Mouse (Mus musculus) liver, adult 2 months (tissue): ENCODE measurements around the gene Txlng. TPM values are rescaled to one million over a fixed set of nuclear protein-coding genes. Genes with fewer than 3 reads are reported as not detected.
"Not testable (repeated sequence)": the region's sequence is repeated elsewhere in the genome, so short reads cannot be mapped to it uniquely, and the experiment has no call there.

Source experiments
- DNase-seq: peaks from one replicate; pipeline ENCODE4 v3.0.0-alpha.2; 2011; ENCODE audit warnings: low read depth, low spot score; ENCODE audit errors: extremely low read depth
- H3K27ac ChIP-seq: fragments of 200-500 bp; replicated peaks from 2 replicates; pipeline ENCODE4 v1.5.1; 2012; ENCODE audit warnings: low read depth, mild to moderate bottlenecking, control low read depth, inconsistent platforms, low read length; ENCODE audit not compliant: insufficient read depth
- H3K27me3 ChIP-seq: fragments of 200-500 bp; 2 replicates; pipeline ENCODE4 v1.6.1; 2012; ENCODE audit warnings: mild to moderate bottlenecking, moderate library complexity, low read length, inconsistent platforms; ENCODE audit not compliant: control insufficient read depth, insufficient read depth
- H3K36me3 ChIP-seq: fragments of 200-500 bp; 2 replicates; pipeline ENCODE4 v1.6.1; 2012; ENCODE audit warnings: low read length, inconsistent platforms; ENCODE audit not compliant: control insufficient read depth, insufficient read depth
- H3K4me1 ChIP-seq: fragments of 200-500 bp; 2 replicates; pipeline ENCODE4 v1.6.1; 2011; ENCODE audit warnings: low read length; ENCODE audit not compliant: control insufficient read depth, insufficient read depth
- H3K4me3 ChIP-seq: fragments of 200-500 bp; 2 replicates; pipeline ENCODE4 v1.5.1; 2011; ENCODE audit warnings: low read depth, mild to moderate bottlenecking, control low read depth, low read length, moderate library complexity; ENCODE audit not compliant: insufficient read depth
- H3K79me2 ChIP-seq: fragments of 200-500 bp; 2 replicates; pipeline ENCODE4 v1.6.1; 2012; ENCODE audit warnings: inconsistent platforms, mild to moderate bottlenecking, low read length, moderate library complexity; ENCODE audit not compliant: control insufficient read depth, insufficient read depth
- H3K9ac ChIP-seq: fragments of 200-500 bp; 2 replicates; pipeline ENCODE4 v1.6.1; 2012; ENCODE audit warnings: low read depth, mild to moderate bottlenecking, control low read depth, inconsistent platforms, low read length
- CTCF ChIP-seq: fragments of 200-500 bp; IDR thresholded peaks from 2 replicates; pipeline ENCODE4 v1.5.1; 2011; ENCODE audit warnings: low read depth, low read length, control low read depth
- POLR2A ChIP-seq: fragments of 200-500 bp; IDR thresholded peaks from 2 replicates; pipeline ENCODE4 v1.6.1; 2011; ENCODE audit warnings: low read length, control low read depth; ENCODE audit not compliant: insufficient read depth; ENCODE audit errors: extremely low read depth
- WGBS: fragments of 180-500 bp; shearing (Covaris S2); methylation state at CpG from one replicate; pipeline ENCODE4 v1.1.7; 2018; 5-methylcytosine and 5-hydroxymethylcytosine counted together
- polyA plus RNA-seq: library from polyadenylated mRNA; depleted of rRNA; stranded (reverse); fragments of >200 nt; gene quantifications from 2 replicates; pipeline ENCODE4 v1.2.3, GENCODE M21; 2012
- total RNA-seq: library from RNA; depleted of rRNA; stranded (reverse); fragments of >200 nt; gene quantifications from 2 replicates; pipeline ENCODE4 v1.2.3, GENCODE M21; 2014

The Txlng gene
- total and polyA plus RNA-seq, 2 experiments = 3.5 to 20.0 TPM

GRCm38 (mm10) chrX:162829741-162830140 is 487 bp upstream of the Txlng start:
- no peak overlapping the region for H3K9ac ChIP-seq
- H3K27ac ChIP-seq = no peak overlapping the region
- peaks cover 5% of the 10 kb centered on the region; the same call in 1 of the 2 replicates for H3K79me2 ChIP-seq
- H3K36me3 ChIP-seq = peaks cover 4% of the 10 kb centered on the region; the same call in 1 of the 2 replicates
- TF ChIP-seq CTCF (no peak), POLR2A (no peak)
- H3K4me1 ChIP-seq = peaks cover 2% of the 10 kb centered on the region; the same call in 1 of the 2 replicates
- DNase-seq = peak; percentile 90
- 7% methylated on average over 5 of the region's 5 CpGs for WGBS
- peak overlapping the region; percentile 37 for H3K4me3 ChIP-seq
- H3K27me3 ChIP-seq = no peaks in the 10 kb centered on the region

- 1% methylated on average over 14 of the region's 20 CpGs for WGBS
- Histone ChIP-seq H3K9ac (peak overlapping the region; percentile 93), H3K27ac (peak overlapping the region; percentile 85), H3K79me2 (peaks cover 5% of the 10 kb centered on the region; the same call in 1 of the 2 replicates), H3K27me3 (no peaks in the 10 kb centered on the region), H3K36me3 (peaks cover 5% of the 10 kb centered on the region; the same call in 1 of the 2 replicates), H3K4me3 (peak overlapping the region; percentile 97), H3K4me1 (peaks cover 2% of the 10 kb centered on the region; the same call in 1 of the 2 replicates)
- DNase-seq = no peak
- TF ChIP-seq POLR2A (no peak), CTCF (no peak)
Measured at GRCm38 (mm10) chrX:162828783-162829182, 471 bp downstream of the Txlng start.

GRCm38 (mm10) chrX:162828016-162828415 is 1.2 kb downstream of the Txlng start:
- Histone ChIP-seq H3K79me2 (peaks cover 5% of the 10 kb centered on the region; the same call in 1 of the 2 replicates), H3K4me1 (peaks cover 2% of the 10 kb centered on the region; the same call in 1 of the 2 replicates), H3K27ac (peak overlapping the region; percentile 80), H3K4me3 (peak overlapping the region; percentile 97), H3K36me3 (peaks cover 6% of the 10 kb centered on the region; the same call in 1 of the 2 replicates), H3K27me3 (no peaks in the 10 kb centered on the region), H3K9ac (peak overlapping the region; percentile 93)
- peak; percentile 80 for DNase-seq
- 12% methylated on average over 6 of the region's 6 CpGs for WGBS
- TF ChIP-seq CTCF = no peak
- TF ChIP-seq POLR2A = no peak

DNA sequence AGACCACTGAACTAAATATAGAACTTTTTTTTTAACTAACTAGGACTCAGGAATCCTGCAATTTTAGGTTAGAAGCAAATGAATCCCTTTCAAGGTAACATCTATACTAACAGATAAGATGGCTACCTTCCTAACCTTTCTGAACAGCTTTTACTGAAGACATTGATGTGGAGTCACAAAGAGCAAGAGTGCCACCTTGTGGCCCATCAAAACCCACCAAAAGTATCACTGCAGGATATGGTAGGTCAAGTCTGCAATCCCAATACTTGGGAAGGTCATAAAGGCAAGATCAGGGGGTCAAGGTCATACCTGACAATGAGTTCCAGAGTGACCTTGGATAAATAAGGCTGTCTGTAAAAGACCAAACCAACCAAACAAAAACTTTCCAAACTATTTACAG is 28.9 kb downstream of the Txlng start:
- H3K27ac ChIP-seq = no peak overlapping the region
- no peak overlapping the region for H3K4me3 ChIP-seq
- H3K4me1 ChIP-seq = no peaks in the 10 kb centered on the region
- DNase-seq = peak; percentile 40
- no peak overlapping the region for H3K9ac ChIP-seq
- TF ChIP-seq POLR2A (no peak), CTCF (peak; percentile 28)
- peaks cover 15% of the 10 kb centered on the region for H3K36me3 ChIP-seq
- H3K79me2 ChIP-seq = no peaks in the 10 kb centered on the region
- H3K27me3 ChIP-seq = no peaks in the 10 kb centered on the region

GRCm38 (mm10) chrX:162791392-162791791 is 37.9 kb downstream of the Txlng start:
- H3K79me2 ChIP-seq = not testable (repeated sequence)
- DNase-seq = peak; percentile 15
- 83% methylated on average over 5 of the region's 5 CpGs for WGBS

GRCm38 (mm10) chrX:162788372-162788771 is 40.9 kb downstream of the Txlng start:
- peaks cover 42% of the 10 kb centered on the region for H3K36me3 ChIP-seq
- no peak for DNase-seq
- 71% methylated on average over 1 of the region's 1 CpGs for WGBS
- H3K27ac ChIP-seq = no peak overlapping the region
- H3K79me2 ChIP-seq = no peaks in the 10 kb centered on the region
- H3K4me3 ChIP-seq = no peak overlapping the region
- H3K9ac ChIP-seq = no peak overlapping the region
- no peaks in the 10 kb centered on the region for H3K27me3 ChIP-seq
- TF ChIP-seq POLR2A = no peak
- no peak for TF ChIP-seq CTCF
- no peaks in the 10 kb centered on the region for H3K4me1 ChIP-seq

More at GRCm38 (mm10) chrX:162791392-162791791, 37.9 kb downstream of the Txlng start:
- H3K4me1 ChIP-seq, H3K4me3 ChIP-seq, H3K27ac ChIP-seq, H3K9ac ChIP-seq, H3K27me3 ChIP-seq: not testable (repeated sequence)
- peaks cover 27% of the 10 kb centered on the region for H3K36me3 ChIP-seq
